Mouse (Mus musculus) spleen, adult 2 months (tissue): ENCODE data around the gene Rap1gap. TPM values are rescaled to one million over a fixed set of nuclear protein-coding genes. Genes with fewer than 3 reads are reported as not detected.

Experiments used
- DNase-seq, 2 experiments: peaks; one replicate each; pipeline versions ENCODE4 v3.0.0 to v3.0.0-alpha.2; 2012 to 2021; ENCODE audit warnings: low spot score in 2 of 2, low read depth in 1 of 2
- H3K27ac ChIP-seq: fragments of 200-500 bp; 2 replicates; pipeline ENCODE4 v1.5.1; 2012; ENCODE audit warnings: low read length, inconsistent platforms; ENCODE audit not compliant: insufficient read depth
- H3K27me3 ChIP-seq: fragments of 200-500 bp; 2 replicates; pipeline ENCODE4 v1.6.1; 2012; ENCODE audit warnings: mild to moderate bottlenecking, moderate library complexity, low read length, inconsistent platforms; ENCODE audit not compliant: control insufficient read depth, insufficient read depth
- H3K36me3 ChIP-seq: fragments of 200-500 bp; 2 replicates; pipeline ENCODE4 v1.6.1; 2012; ENCODE audit warnings: mild to moderate bottlenecking, low read length, inconsistent platforms; ENCODE audit not compliant: control insufficient read depth, insufficient read depth
- H3K4me1 ChIP-seq: fragments of 200-500 bp; 2 replicates; pipeline ENCODE4 v1.6.1; 2011; ENCODE audit warnings: inconsistent platforms; ENCODE audit not compliant: control insufficient read depth, insufficient read depth, insufficient read length
- H3K4me3 ChIP-seq: fragments of 200-500 bp; 2 replicates; pipeline ENCODE4 v1.5.1; 2011; ENCODE audit warnings: mild to moderate bottlenecking, inconsistent platforms; ENCODE audit not compliant: insufficient read depth, insufficient read length; ENCODE audit errors: extremely low read depth
- CTCF ChIP-seq: fragments of 200-500 bp; IDR thresholded peaks from 2 replicates; pipeline ENCODE4 v1.5.1; 2011; ENCODE audit warnings: mild to moderate bottlenecking, inconsistent platforms; ENCODE audit not compliant: insufficient read depth, insufficient read length, insufficient replicate concordance; ENCODE audit errors: extremely low read depth
- POLR2A ChIP-seq: fragments of 200-500 bp; IDR thresholded peaks from 2 replicates; pipeline ENCODE4 v1.6.1; 2011; ENCODE audit warnings: low read depth, low read length, inconsistent platforms
- WGBS: fragments of 180-500 bp; shearing (Covaris S2); methylation state at CpG from one replicate; pipeline ENCODE4 v1.1.7; 2018; 5-methylcytosine and 5-hydroxymethylcytosine counted together
- polyA plus RNA-seq: library from polyadenylated mRNA; depleted of rRNA; stranded (reverse); fragments of >200 nt; gene quantifications from 2 replicates; pipeline ENCODE4 v1.2.3, GENCODE M21; 2012; rRNA removed

The Rap1gap gene
- polyA plus RNA-seq, 1 experiment, result 49.3 TPM

DNA sequence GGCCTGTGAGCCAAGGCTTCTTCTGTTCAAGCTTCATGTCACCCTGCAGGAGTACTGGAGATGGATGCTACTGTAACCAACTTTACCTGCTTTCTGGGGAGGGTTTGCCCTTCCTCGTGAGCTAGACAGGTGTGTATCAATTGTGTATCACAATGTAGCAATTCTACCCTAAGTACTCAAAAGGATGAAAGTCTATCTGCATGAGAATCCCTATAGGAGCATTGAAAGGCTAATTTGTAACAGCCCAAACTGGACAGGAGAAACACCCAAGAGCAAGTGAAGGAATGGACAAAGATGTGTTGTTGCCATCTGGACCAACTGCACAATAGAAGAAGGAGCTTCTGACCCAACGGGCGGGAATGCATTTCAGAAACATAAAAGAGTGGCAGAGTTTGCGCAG lies 113.3 kb downstream of the Rap1gap start:
- no peak overlapping the region for H3K4me3 ChIP-seq
- no peak for TF ChIP-seq CTCF
- TF ChIP-seq POLR2A, result no peak
- H3K4me1 ChIP-seq, result peaks cover 8% of the 10 kb centered on the region; the same call in 1 of the 2 replicates
- no peak overlapping the region for H3K27ac ChIP-seq
- 86% methylated on average over 4 of the region's 4 CpGs for WGBS
- no peak for DNase-seq
- no peaks in the 10 kb centered on the region for H3K27me3 ChIP-seq
- H3K36me3 ChIP-seq, result no peaks in the 10 kb centered on the region

DNA sequence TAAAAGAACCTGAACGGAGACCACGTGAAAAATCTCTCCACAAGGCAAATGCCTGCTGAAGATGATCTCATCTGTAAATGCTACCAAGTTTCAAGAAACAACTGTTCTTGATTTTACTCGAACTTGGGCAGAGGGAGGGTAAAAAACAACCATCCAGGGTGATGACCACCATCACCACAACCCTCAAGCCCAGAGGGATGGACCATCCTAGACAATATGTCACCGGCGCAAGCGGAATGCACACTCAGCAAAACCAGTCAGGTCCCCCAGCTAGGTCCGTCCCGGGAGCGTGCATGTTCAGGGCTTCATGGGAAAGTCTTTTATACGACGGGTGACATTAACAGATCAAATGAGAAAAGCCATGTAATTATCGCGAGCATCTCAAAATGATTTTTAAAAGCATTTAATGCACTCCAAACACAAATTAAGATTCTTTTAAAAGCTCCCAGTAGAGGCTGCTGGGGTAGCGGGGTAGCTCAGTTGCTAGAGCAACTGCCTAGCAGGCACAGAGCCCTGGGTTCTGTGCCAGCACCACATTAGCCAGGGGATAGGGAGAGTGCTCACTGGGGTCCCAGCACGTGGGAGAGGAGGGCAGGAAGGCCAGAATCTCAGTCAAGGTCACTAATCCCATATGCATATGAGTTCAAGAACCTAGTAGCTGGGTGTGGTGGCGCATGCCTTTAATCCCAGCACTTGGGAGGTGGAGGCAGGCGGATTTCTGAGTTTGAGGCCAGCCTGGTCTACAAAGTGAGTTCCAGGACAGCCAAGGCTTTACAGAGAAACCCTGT lies 114.1 kb downstream of the Rap1gap start:
- Histone ChIP-seq H3K27me3 (no peaks in the 10 kb centered on the region), H3K27ac (no peak overlapping the region), H3K4me3 (no peak overlapping the region), H3K4me1 (peaks cover 4% of the 10 kb centered on the region; the same call in 1 of the 2 replicates), H3K36me3 (no peaks in the 10 kb centered on the region)
- TF ChIP-seq CTCF, result no peak
- 84% methylated on average over 17 of the region's 17 CpGs for WGBS
- no peak for DNase-seq

Other genes starting within 250 kb of the Rap1gap start
- gene Cela3b, start 234.2 kb upstream of the Rap1gap start, polyA plus RNA-seq, result 6,152 and 8,603 TPM in 2 replicates
- not detected in 2 replicates for gene 1700013G24Rik, start 211.4 kb upstream of the Rap1gap start, polyA plus RNA-seq
- 24.4 and 27.0 TPM in 2 replicates for gene Hspg2, start 196.0 kb upstream of the Rap1gap start, polyA plus RNA-seq
- not detected in 2 replicates for gene Ldlrad2, start 90.2 kb upstream of the Rap1gap start, polyA plus RNA-seq
- gene Usp48, start 71.0 kb upstream of the Rap1gap start, polyA plus RNA-seq, result 64.1 and 68.3 TPM in 2 replicates
- gene Alpl, start 131.7 kb downstream of the Rap1gap start, polyA plus RNA-seq, result 6.2 and 8.3 TPM in 2 replicates
- gene Ece1, start 197.5 kb downstream of the Rap1gap start, polyA plus RNA-seq, result 17.3 and 18.4 TPM in 2 replicates